Mouse (Mus musculus) bone marrow macrophage, adult 2 months (primary cell): ENCODE results near the gene Gm20388. TPM values are rescaled to one million over a fixed set of nuclear protein-coding genes. Genes with fewer than 3 reads are reported as not detected.
A peak's percentile ranks its signal among the peaks of the same experiment; 100 is the strongest.

ENCODE experiments used
- H3K27ac ChIP-seq: 2 replicates; pipeline ENCODE4 v1.5.1; 2012; ENCODE audit warnings: low read depth, low read length; ENCODE audit not compliant: insufficient read depth
- H3K4me1 ChIP-seq: 2 replicates; pipeline ENCODE4 v1.6.1; 2012; ENCODE audit warnings: low read length; ENCODE audit not compliant: control insufficient read depth, insufficient read depth
- H3K4me3 ChIP-seq: 2 replicates; pipeline ENCODE4 v1.5.1; 2012; ENCODE audit warnings: mild to moderate bottlenecking, low read length, moderate library complexity; ENCODE audit not compliant: insufficient read depth
- CTCF ChIP-seq: IDR thresholded peaks from 2 replicates; pipeline ENCODE4 v1.5.1; 2012; ENCODE audit warnings: low read depth, mild to moderate bottlenecking, low read length, moderate library complexity
- POLR2A ChIP-seq: IDR thresholded peaks from 2 replicates; pipeline ENCODE4 v1.6.1; 2012; ENCODE audit warnings: mild to moderate bottlenecking, low read depth, low read length, borderline replicate concordance
- polyA plus RNA-seq: library from polyadenylated mRNA; stranded (reverse); fragments of >200 nt; gene quantifications from 2 replicates; pipeline ENCODE4 v1.2.4, GENCODE M21; 2012; ENCODE audit not compliant: missing spikeins, insufficient read depth, insufficient read length

Gene Gm20388
- polyA plus RNA-seq, 1 experiment = 32.7 TPM

DNA sequence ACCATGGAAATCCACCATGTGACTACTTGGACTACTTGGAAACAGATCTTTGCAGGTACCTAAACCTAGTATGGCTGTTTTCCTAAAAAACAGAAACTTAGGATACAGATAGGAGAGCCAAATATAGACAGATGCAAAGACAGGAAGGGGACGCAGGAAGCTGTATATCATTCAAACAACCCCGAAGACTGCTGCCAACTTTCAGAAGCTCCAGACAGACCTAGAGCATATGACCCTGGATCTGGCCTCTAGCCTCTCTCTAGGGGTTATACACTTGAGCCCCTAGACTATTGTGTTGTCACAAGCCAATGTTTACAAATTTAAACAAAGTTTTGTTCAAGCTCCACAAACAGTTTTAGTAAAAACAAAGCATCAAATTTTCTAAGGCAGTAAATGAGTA lies 3050.8 kb downstream of the Gm20388 start:
- Histone ChIP-seq H3K4me1 (peaks cover 30% of the 10 kb centered on the region), H3K27ac (no peak overlapping the region), H3K4me3 (no peak overlapping the region)
- TF ChIP-seq CTCF = no peak
- TF ChIP-seq POLR2A = no peak

- Histone ChIP-seq H3K27ac (no peak overlapping the region), H3K4me3 (no peak overlapping the region), H3K4me1 (peaks cover 29% of the 10 kb centered on the region)
- TF ChIP-seq CTCF (no peak), POLR2A (no peak)
Observed at GRCm38 (mm10) chr8:122962046-122962445, 3051.4 kb downstream of the Gm20388 start.

- Histone ChIP-seq H3K4me1 (peaks cover 29% of the 10 kb centered on the region), H3K4me3 (no peak overlapping the region), H3K27ac (no peak overlapping the region)
- no peak for TF ChIP-seq CTCF
- no peak for TF ChIP-seq POLR2A
Observed at GRCm38 (mm10) chr8:122966638-122967037, 3056.0 kb downstream of the Gm20388 start.

- H3K27ac ChIP-seq = no peak overlapping the region
- H3K4me1 ChIP-seq = peaks cover 22% of the 10 kb centered on the region
- no peak overlapping the region for H3K4me3 ChIP-seq
- TF ChIP-seq CTCF (no peak), POLR2A (no peak)
Observed at GRCm38 (mm10) chr8:122968145-122968544, 3057.5 kb downstream of the Gm20388 start.

- H3K27ac ChIP-seq = no peak overlapping the region
- TF ChIP-seq POLR2A (no peak), CTCF (no peak)
- peaks cover 21% of the 10 kb centered on the region for H3K4me1 ChIP-seq
- H3K4me3 ChIP-seq = no peak overlapping the region
Observed at GRCm38 (mm10) chr8:122969964-122970620, 3059.5 kb downstream of the Gm20388 start.

DNA sequence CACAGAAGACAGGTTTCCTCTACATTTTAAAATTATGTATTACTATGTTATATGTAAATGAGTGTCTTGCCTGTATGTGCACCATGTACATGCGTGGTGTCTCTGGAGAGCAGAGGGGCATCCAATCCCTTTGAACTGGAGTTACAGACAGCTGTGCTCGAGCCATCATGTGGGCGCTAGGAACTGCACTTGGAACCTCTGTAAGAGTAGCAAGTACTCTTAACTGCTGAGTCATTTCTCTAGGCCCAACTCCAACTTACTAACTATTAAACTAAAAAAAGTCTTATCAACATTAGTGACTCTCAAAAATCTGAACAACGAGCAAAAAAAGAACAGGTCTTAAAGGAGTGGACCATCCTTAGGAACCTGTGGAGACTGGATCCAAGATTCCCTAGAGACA lies 3065.4 kb downstream of the Gm20388 start:
- Histone ChIP-seq H3K27ac (no peak overlapping the region), H3K4me1 (peaks cover 37% of the 10 kb centered on the region), H3K4me3 (no peak overlapping the region)
- TF ChIP-seq CTCF (no peak), POLR2A (no peak)

DNA sequence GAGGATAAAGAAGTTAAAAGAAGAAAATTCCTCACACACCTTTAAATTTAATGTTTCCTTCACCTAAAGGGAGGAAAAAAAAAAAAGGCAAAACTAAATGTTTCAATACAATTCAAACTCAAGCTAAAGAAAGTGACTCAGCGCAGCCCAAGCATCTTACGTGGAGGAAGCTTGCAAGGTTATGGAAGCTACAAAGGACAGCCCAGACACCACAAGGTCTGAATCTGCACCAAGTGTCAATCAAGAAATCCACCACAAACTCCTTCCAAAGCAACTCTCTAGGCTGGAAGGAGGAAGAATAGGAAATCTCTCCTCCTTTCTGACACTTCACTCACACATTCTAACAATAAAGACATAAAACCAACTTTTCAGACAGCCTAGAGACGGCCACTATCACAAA lies 3068.8 kb downstream of the Gm20388 start:
- TF ChIP-seq POLR2A = no peak
- TF ChIP-seq CTCF = no peak
- Histone ChIP-seq H3K4me1 (peaks cover 41% of the 10 kb centered on the region), H3K27ac (peak overlapping the region; percentile 78), H3K4me3 (peak overlapping the region; percentile 24; the same call in 1 of the 2 replicates)

- H3K27ac ChIP-seq = peak overlapping the region; percentile 78
- H3K4me1 ChIP-seq = peaks cover 46% of the 10 kb centered on the region
- H3K4me3 ChIP-seq = peak overlapping the region; percentile 24
- no peak for TF ChIP-seq CTCF
- TF ChIP-seq POLR2A = no peak
Observed at GRCm38 (mm10) chr8:122979865-122980509, 3069.3 kb downstream of the Gm20388 start.

DNA sequence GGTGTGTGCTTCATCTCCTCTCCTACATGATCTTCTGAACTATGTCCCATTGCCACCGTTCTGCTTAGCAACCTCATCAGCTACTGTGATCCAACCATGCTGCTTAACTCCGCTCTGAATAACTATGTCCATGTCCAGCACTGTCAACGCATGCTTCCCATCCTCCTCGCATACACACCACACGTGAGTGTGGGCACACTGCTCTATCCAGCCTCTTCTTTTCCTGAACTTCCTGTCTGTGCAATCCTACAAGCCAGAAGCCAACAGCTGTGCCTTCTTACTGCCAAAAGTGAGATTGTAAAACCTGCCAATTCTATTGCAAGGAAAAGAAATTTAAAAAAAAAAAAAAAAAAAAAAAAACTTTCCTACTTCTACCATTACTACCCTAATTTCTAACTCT lies 3071.0 kb downstream of the Gm20388 start:
- no peak overlapping the region for H3K4me3 ChIP-seq
- no peak for TF ChIP-seq POLR2A
- TF ChIP-seq CTCF = no peak
- H3K27ac ChIP-seq = no peak overlapping the region
- peaks cover 62% of the 10 kb centered on the region for H3K4me1 ChIP-seq

DNA sequence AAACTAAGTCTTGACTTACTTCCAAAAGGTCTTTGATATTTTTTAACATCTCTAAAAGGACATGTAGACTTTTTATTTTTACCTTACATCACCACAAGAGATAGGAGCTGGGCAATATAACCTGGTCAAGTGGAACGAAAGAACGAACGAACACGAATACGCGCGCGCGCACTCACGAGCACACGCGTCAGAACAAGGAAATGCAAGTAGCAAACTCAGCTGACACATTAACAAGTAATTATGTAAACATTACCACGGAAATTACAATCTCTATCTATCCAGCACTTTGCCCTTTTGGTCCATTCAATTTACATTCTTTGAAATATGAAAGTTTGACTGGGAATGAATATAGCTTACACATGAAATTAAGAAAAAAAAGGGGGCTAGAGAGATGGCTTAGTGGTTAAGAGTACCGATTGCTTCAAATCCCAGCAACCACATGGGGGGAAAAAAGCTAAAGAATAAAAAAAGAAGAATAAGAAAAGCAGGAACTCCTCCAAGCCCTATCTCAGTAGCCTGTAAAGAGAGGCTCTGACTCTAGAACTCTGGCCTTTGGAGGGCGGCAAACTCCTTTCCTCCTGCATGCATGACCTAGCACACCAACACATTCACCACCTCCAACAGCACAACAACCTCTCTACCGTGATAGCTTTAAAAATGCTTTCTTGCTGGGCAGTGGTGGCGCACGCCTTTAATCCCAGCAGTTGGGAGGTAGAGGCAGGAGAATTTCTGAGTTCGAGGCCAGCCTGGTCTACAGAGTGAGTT lies 3072.7 kb downstream of the Gm20388 start:
- Histone ChIP-seq H3K4me3 (no peak overlapping the region), H3K27ac (no peak overlapping the region), H3K4me1 (peaks cover 68% of the 10 kb centered on the region)
- TF ChIP-seq CTCF (no peak), POLR2A (no peak)
